Mouse (Mus musculus): ENCODE measurements around the gene Slc35d3. TPM values are rescaled to one million over a fixed set of nuclear protein-coding genes. Genes with fewer than 3 reads are reported as not detected.

The Slc35d3 gene
- polyA plus RNA-seq, 1 experiment from 2014 or later = 1.9 TPM

DNA sequence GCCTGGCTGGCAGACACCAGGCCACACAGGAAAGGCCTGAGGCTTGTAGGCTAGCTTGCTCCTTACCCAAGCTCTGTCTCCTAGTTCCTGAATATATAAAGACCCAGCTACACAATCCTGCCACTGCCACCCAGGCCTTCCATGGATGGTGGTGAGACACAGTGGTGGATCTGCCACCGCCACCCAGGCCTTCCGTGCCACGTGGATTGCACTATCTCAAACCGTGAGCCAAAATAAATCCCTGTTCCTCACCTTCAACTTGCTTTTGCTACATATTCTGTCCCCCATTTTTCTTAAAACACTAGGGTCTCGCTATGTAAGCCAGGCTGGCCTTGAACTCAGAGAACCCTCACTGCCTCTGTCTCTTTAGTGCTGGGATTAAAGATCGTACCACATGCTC lies 17.0 kb downstream of the Slc35d3 start:
- 90% methylated on average over 6 of the region's 6 CpGs for WGBS
- H3K9ac ChIP-seq = no peak overlapping the region
- H3K36me3 ChIP-seq = no peaks in the 10 kb centered on the region
- H3K4me3 ChIP-seq = no peak overlapping the region
- no peak overlapping the region for H3K27ac ChIP-seq (ENCODE audit: poor library complexity, severe bottlenecking)
- H3K4me1 ChIP-seq (replicated peaks) = no peaks in the 10 kb centered on the region
- no peak overlapping the region for H3K4me2 ChIP-seq
- peaks cover 18% of the 10 kb centered on the region; the same call in 1 of the 2 replicates for H3K27me3 ChIP-seq (replicated peaks)
- no peaks in the 10 kb centered on the region for H3K9me3 ChIP-seq (replicated peaks)
- ATAC-seq (ENCODE audit: insufficient number of reproducible peaks, low FRiP score) = no peak

DNA sequence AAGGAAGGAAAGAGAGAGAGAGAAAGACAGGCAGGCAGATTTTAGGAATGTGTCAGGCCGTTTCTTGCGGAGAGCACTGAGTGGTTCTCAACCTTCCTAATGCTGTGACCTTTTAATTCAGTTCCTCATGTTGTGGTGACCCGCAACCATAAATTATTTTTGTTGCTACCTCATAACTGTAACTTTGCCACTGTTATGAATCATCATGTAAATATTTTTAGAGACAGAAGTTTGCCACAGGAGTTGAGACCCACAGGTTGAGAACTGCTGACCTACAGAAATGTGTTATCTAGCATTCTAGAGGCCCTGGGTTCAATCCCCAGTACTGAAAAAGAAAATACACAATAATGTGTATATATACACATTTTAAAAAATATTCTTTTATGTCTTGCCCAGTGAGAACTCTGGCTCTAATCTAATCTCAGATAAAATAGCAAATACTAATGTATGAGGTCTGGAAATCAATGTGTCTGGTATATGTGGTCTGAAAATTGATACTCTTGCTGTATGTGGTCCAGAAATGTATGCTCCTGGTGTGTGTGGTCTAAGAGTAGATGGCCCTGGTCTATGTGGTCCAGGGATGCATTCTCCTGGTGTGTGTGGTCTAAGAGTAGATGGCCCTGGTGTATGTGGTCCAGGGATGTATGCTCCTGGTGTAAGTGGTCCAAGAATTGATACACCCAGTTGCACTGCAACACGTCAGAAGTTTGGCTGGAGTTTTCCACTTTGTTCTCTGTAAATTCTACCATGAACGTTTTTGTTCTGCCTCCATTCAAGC lies 20.0 kb downstream of the Slc35d3 start:
- H3K4me3 ChIP-seq = no peak overlapping the region

DNA sequence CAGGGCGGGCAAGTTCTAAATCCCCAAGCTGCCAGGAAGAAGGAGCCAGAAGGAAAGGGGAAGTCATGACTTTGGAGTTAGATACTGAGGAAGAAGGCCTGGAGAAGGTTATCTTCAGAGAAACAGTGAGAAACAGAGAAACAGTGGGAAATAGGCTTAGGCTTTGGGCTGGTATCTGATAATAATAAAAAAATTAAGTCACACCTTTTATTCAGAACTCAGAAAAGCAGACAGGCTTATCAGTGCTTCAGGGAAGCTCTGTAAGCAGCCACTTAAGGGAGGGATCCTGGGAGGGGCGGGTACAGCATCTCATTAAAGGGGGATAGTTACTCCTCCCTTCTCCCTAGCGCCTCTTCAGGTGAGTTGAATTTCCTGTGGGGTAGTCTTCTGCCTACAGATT lies 30.3 kb downstream of the Slc35d3 start:
- H3K9ac ChIP-seq = no peak overlapping the region
- no peak overlapping the region for H3K4me2 ChIP-seq
- H3K27ac ChIP-seq (ENCODE audit: poor library complexity, severe bottlenecking) = no peak overlapping the region
- peaks cover 23% of the 10 kb centered on the region for H3K4me1 ChIP-seq (replicated peaks)
- H3K4me3 ChIP-seq = no peak overlapping the region
- WGBS = 45% methylated on average over 3 of the region's 3 CpGs
- H3K36me3 ChIP-seq = no peaks in the 10 kb centered on the region
- ATAC-seq (ENCODE audit: insufficient number of reproducible peaks, low FRiP score) = no peak
- no peaks in the 10 kb centered on the region for H3K9me3 ChIP-seq (replicated peaks)
- peaks cover 8% of the 10 kb centered on the region for H3K27me3 ChIP-seq (replicated peaks)

More for the DNA sequence above, 20.0 kb downstream of the Slc35d3 start:
- no peaks in the 10 kb centered on the region for H3K36me3 ChIP-seq
- H3K4me2 ChIP-seq = no peak overlapping the region
- peaks cover 25% of the 10 kb centered on the region; the same call in 1 of the 2 replicates for H3K27me3 ChIP-seq (replicated peaks)
- H3K9me3 ChIP-seq (replicated peaks) = no peaks in the 10 kb centered on the region
- no peak overlapping the region for H3K27ac ChIP-seq (ENCODE audit: poor library complexity, severe bottlenecking)
- WGBS = 81% methylated on average over 5 of the region's 5 CpGs
- H3K9ac ChIP-seq = no peak overlapping the region
- ATAC-seq (ENCODE audit: insufficient number of reproducible peaks, low FRiP score) = no peak
- H3K4me1 ChIP-seq (replicated peaks) = no peaks in the 10 kb centered on the region

DNA sequence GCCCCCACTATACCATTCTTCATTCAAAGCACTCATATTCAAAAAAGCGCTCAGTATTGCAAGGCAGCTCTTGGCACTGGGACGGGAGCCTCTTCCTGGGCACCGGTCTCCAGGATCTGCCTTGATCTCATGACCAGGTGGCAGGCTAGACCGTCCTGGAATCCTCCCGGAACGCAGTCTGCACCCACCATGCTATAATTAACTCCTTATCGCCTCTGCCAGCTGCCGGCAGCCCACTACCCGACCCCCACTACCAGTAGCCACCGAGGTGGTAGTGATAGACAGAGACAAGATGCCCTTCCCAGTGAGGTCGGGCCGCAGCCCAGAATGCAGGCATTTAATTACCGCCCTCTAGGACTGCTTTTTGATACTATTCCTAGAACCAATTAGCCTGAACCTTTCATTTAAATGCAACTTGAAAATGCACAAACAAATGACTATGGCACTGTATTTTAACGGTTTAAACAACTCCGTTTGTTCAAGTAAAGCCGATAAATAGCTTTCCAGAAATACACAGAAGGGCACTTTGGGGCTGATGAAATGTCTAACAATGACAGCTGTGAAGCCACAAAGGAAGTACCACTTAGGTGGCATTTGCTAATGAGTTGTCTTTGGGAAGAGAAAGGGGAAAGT lies 32.4 kb downstream of the Slc35d3 start:
- Histone ChIP-seq H3K27ac (ENCODE audit: poor library complexity, severe bottlenecking) (no peak overlapping the region), H3K4me3 (no peak overlapping the region), H3K36me3 (no peaks in the 10 kb centered on the region), H3K4me1 (replicated peaks) (peaks cover 43% of the 10 kb centered on the region), H3K9me3 (replicated peaks) (no peaks in the 10 kb centered on the region), H3K4me2 (0 out of 2 replicates have a peak overlapping the region, but pooled peaks have one; percentile 8), H3K27me3 (replicated peaks) (peaks cover 15% of the 10 kb centered on the region), H3K9ac (no peak overlapping the region)
- WGBS = 15% methylated on average over 16 of the region's 16 CpGs
- ATAC-seq (ENCODE audit: insufficient number of reproducible peaks, low FRiP score) = 0 out of 2 replicates have a peak, but pooled peaks have one; percentile 22

DNA sequence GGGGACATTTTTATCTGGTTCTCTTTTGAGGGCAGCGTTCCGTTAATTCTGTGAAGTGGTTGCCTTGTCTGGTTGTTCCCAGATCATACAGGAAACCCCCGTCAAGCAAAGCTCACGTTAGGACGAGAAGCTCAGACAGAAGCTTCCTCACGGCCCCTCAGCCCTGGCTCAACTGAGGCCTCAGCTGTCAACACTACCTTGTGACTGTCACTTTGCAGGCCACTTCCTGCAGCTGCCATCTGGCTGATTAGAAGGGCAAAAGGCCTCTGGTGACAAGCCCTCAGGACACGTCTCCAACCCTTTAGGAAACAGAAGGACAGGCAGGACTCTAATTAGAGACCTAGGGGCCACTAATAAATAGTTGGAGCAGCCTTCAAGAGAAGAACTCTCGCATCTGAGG lies 35.9 kb downstream of the Slc35d3 start:
- H3K9me3 ChIP-seq (replicated peaks) = no peaks in the 10 kb centered on the region
- peaks cover 29% of the 10 kb centered on the region for H3K27me3 ChIP-seq (replicated peaks)
- peak; percentile 73; the same call in 1 of the 2 replicates for ATAC-seq (ENCODE audit: insufficient number of reproducible peaks, low FRiP score)
- 4% methylated on average over 8 of the region's 8 CpGs for WGBS
- H3K36me3 ChIP-seq = no peaks in the 10 kb centered on the region
- H3K9ac ChIP-seq = no peak overlapping the region
- H3K4me3 ChIP-seq = no peak overlapping the region
- peak overlapping the region; percentile 46 for H3K4me2 ChIP-seq
- peak overlapping the region; percentile 57; the same call in 1 of the 2 replicates for H3K27ac ChIP-seq (ENCODE audit: poor library complexity, severe bottlenecking)
- peaks cover 63% of the 10 kb centered on the region for H3K4me1 ChIP-seq (replicated peaks)

DNA sequence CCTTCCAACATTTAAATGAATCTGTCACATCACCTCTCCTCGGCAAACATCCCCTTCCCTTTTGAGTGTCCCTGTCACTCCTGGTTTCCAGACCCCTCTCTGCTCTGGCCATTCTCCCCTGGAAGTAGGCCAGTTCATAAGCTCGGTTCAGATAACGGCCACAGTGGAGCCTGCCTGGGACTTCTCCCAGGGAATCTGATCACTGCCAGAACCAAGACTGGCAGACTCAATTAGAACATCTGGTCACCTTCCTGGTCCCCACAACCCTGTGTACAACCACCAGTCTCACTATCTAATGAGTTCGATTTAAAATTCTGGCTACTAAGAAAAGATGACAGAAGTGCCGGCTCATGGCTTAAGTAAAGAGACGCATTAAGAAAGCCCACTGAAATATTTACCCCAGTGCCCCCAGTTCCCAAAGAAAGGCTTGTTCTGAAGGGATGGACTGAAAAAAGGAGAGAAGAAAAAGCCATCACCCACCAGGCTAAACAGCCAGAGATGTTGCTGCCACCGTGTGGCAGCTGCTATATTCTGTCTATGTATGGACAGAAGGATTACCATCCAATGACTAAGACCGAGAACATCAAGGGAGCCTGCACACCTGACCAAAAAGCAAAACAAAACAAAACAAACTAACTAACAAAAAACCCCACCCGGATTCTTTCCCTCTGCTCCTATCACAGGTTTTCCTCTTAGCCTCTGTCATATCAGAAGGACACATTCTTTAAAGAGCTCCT lies 39.7 kb downstream of the Slc35d3 start:
- H3K4me2 ChIP-seq = peak overlapping the region; percentile 7; the same call in 1 of the 2 replicates
- no peaks in the 10 kb centered on the region for H3K9me3 ChIP-seq (replicated peaks)
- H3K4me3 ChIP-seq = no peak overlapping the region
- ATAC-seq (ENCODE audit: insufficient number of reproducible peaks, low FRiP score) = no peak
- peak overlapping the region; percentile 8; the same call in 1 of the 2 replicates for H3K27ac ChIP-seq (ENCODE audit: poor library complexity, severe bottlenecking)
- peaks cover 21% of the 10 kb centered on the region for H3K27me3 ChIP-seq (replicated peaks)
- 36% methylated on average over 9 of the region's 9 CpGs for WGBS
- peaks cover 43% of the 10 kb centered on the region for H3K4me1 ChIP-seq (replicated peaks)
- H3K9ac ChIP-seq = no peak overlapping the region
- no peaks in the 10 kb centered on the region for H3K36me3 ChIP-seq

DNA sequence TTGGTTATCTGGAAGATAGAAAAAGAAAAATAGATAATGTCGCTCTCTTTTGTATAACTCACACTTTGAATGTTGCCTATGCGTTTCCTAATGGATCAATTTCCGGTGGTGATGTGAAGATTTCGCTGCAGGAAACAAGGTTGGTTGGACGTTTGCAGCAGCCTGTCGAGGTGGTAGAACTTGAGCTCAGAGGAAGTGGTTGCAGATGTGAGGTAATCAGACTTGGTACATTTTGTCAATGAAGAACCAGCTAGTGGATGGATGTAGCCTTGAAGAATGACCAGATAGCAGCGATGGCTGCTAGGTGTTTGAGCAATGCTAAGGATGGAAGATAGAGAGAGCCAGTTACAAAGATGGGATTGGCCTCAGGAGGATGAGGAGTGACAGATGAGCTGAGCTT lies 46.5 kb downstream of the Slc35d3 start:
- no peak overlapping the region for H3K4me3 ChIP-seq
- 76% methylated on average over 7 of the region's 7 CpGs for WGBS
- H3K9me3 ChIP-seq (replicated peaks) = no peaks in the 10 kb centered on the region
- no peaks in the 10 kb centered on the region for H3K4me1 ChIP-seq (replicated peaks)
- no peaks in the 10 kb centered on the region; the same call in 1 of the 2 replicates for H3K27me3 ChIP-seq (replicated peaks)
- H3K36me3 ChIP-seq = no peaks in the 10 kb centered on the region
- no peak overlapping the region for H3K27ac ChIP-seq (ENCODE audit: poor library complexity, severe bottlenecking)
- no peak for ATAC-seq (ENCODE audit: insufficient number of reproducible peaks, low FRiP score)
- no peak overlapping the region for H3K9ac ChIP-seq
- H3K4me2 ChIP-seq = no peak overlapping the region

DNA sequence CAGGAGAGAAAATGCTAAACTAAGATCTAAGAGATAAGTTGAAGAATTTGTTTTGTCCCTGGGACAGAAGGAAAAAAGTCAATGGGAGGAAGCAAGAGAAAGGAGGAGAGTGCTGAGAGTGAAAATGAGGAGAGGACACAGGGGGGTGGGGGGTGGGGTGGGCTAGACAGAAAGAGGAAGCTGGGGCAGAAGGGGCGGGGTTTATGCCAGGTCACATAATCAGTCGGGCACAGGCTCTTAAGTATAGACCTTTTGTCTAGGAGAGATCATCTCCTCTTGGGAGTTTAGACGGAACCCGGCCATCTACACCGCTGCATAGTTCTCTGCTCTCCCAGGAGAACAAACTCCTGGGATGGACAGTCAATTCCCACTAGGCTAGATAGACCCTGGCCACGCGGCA lies 48.3 kb downstream of the Slc35d3 start:
- Histone ChIP-seq H3K4me1 (replicated peaks) (no peaks in the 10 kb centered on the region), H3K27ac (ENCODE audit: poor library complexity, severe bottlenecking) (no peak overlapping the region), H3K9me3 (replicated peaks) (0 out of 2 replicates have a peak, but pooled peaks cover 3% of the 10 kb centered on the region), H3K36me3 (no peaks in the 10 kb centered on the region), H3K27me3 (replicated peaks) (no peaks in the 10 kb centered on the region; the same call in 1 of the 2 replicates), H3K4me2 (no peak overlapping the region), H3K4me3 (no peak overlapping the region), H3K9ac (no peak overlapping the region)
- ATAC-seq (ENCODE audit: insufficient number of reproducible peaks, low FRiP score) = no peak
- WGBS = 69% methylated on average over 7 of the region's 7 CpGs

Other genes starting within 250 kb of the Slc35d3 start
- not detected in 2 replicates for gene Il22ra2, start 229.5 kb downstream of the Slc35d3 start, polyA plus RNA-seq (2016; fragmentation: Nextera tagmentation; extraction: Ambion mirVana)
- not detected in 2 replicates for gene Il20ra, start 138.9 kb downstream of the Slc35d3 start, polyA plus RNA-seq (2016; fragmentation: Nextera tagmentation; extraction: Ambion mirVana)
- 35.4 and 36.4 TPM in 2 replicates for gene Pex7, start 56.2 kb upstream of the Slc35d3 start, polyA plus RNA-seq (2016; fragmentation: Nextera tagmentation; extraction: Ambion mirVana)
- 4.4 and 4.8 TPM in 2 replicates for gene Map3k5, start 83.0 kb upstream of the Slc35d3 start, polyA plus RNA-seq (2016; fragmentation: Nextera tagmentation; extraction: Ambion mirVana)